Mouse (Mus musculus): ENCODE data around the gene Cib3.

DNA sequence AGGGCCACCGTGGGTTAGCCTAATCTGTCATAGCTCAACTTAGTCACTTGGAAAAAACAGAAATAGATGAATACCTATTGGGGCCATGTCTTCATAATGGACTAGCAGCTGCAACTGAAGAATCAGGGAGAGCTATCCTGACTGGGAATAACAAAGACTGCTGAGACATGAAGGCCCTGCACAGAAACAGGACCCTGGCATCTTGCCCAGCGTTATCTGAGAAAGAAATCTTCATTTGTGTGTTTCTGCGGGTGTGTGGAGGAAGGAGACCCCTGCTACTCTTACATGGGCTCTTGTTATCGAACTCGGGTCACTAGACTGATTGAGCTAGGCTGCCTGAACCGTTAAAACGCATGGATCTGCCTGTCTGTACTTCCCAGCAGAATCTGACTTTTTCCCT is 28.3 kb upstream of the Cib3 start:
- TF ChIP-seq CTCF (IDR thresholded peaks at IDR 0.05; ENCODE audit: borderline replicate concordance, extremely low read depth, insufficient read depth, insufficient read length) (no peak), POLR2A (IDR thresholded peaks at IDR 0.05; ENCODE audit: borderline replicate concordance, extremely low read depth, insufficient read depth, insufficient read length, poor library complexity, severe bottlenecking) (no peak)
